Mouse (Mus musculus) neural tube, embryonic 13.5 days (tissue): ENCODE measurements around the gene Pdgfb. TPM values are rescaled to one million over a fixed set of nuclear protein-coding genes. Genes with fewer than 3 reads are reported as not detected.
A peak's percentile ranks its signal among the peaks of the same experiment; 100 is the strongest.

ENCODE experiments used
- ATAC-seq: fragments of 200-750 bp; cut with Nextera tagmentation; 2 replicates; pipeline ENCODE4 v1.8.0; 2017; ENCODE audit warnings: low read depth, mild to moderate bottlenecking, moderate TSS enrichment, moderate library complexity
- H3K27ac ChIP-seq: fragments of 300-500 bp; sonication (generic); replicated peaks from 2 replicates; pipeline ENCODE4 v1.5.1; 2015; ENCODE audit warnings: moderate library complexity, mild to moderate bottlenecking, inconsistent platforms
- H3K27me3 ChIP-seq: fragments of 300-500 bp; sonication (generic); 2 replicates; pipeline ENCODE4 v1.6.1; 2015; ENCODE audit warnings: mild to moderate bottlenecking, inconsistent platforms
- H3K36me3 ChIP-seq: fragments of 300-500 bp; sonication (generic); 2 replicates; pipeline ENCODE4 v1.6.1; 2015; ENCODE audit warnings: mild to moderate bottlenecking, inconsistent platforms
- H3K4me1 ChIP-seq: fragments of 300-500 bp; sonication (generic); replicated peaks from 2 replicates; pipeline ENCODE4 v1.6.1; 2015; ENCODE audit warnings: inconsistent platforms
- H3K4me2 ChIP-seq: fragments of 300-500 bp; sonication (generic); 2 replicates; pipeline ENCODE4 v1.6.1; 2015; ENCODE audit warnings: inconsistent platforms, mild to moderate bottlenecking, moderate library complexity
- H3K4me3 ChIP-seq: fragments of 300-500 bp; sonication (generic); 2 replicates; pipeline ENCODE4 v1.5.1; 2015; ENCODE audit warnings: mild to moderate bottlenecking, inconsistent platforms
- H3K9ac ChIP-seq: fragments of 300-500 bp; sonication (generic); 2 replicates; pipeline ENCODE4 v1.6.1; 2015; ENCODE audit warnings: moderate library complexity, mild to moderate bottlenecking, inconsistent platforms
- H3K9me3 ChIP-seq: fragments of 300-500 bp; sonication (generic); 2 replicates; pipeline ENCODE4 v1.6.1; 2016; ENCODE audit warnings: inconsistent platforms
- WGBS: fragments of 180-500 bp; shearing (Covaris S2); methylation state at CpG from one replicate; pipeline ENCODE4 v1.1.7; 2015; 5-methylcytosine and 5-hydroxymethylcytosine counted together
- polyA plus RNA-seq: library from polyadenylated mRNA; unstranded; fragments of >200 nt; fragmentation: Nextera tagmentation; extraction: Ambion mirVana; gene quantifications from 2 replicates; pipeline ENCODE4 v1.2.1, GENCODE M21; 2015

Gene Pdgfb
- polyA plus RNA-seq, 1 experiment from 2014 or later, result 3.3 TPM

- Histone ChIP-seq H3K9me3 (no peaks in the 10 kb centered on the region), H3K9ac (no peak overlapping the region), H3K4me1 (no peaks in the 10 kb centered on the region), H3K4me2 (no peak overlapping the region), H3K27me3 (no peaks in the 10 kb centered on the region), H3K4me3 (no peak overlapping the region), H3K36me3 (no peaks in the 10 kb centered on the region), H3K27ac (no peak overlapping the region)
- 82% methylated on average over 4 of the region's 4 CpGs for WGBS
- ATAC-seq, result no peak
These were observed 16.4 kb upstream of the Pdgfb start for GRCm38 (mm10) chr15:80031133-80031532.

GRCm38 (mm10) chr15:80030399-80030798 lies 15.6 kb upstream of the Pdgfb start:
- Histone ChIP-seq H3K9me3 (no peaks in the 10 kb centered on the region), H3K36me3 (no peaks in the 10 kb centered on the region), H3K27ac (no peak overlapping the region), H3K4me2 (no peak overlapping the region), H3K4me1 (peaks cover 5% of the 10 kb centered on the region; the same call in 1 of the 2 replicates), H3K9ac (no peak overlapping the region), H3K27me3 (no peaks in the 10 kb centered on the region), H3K4me3 (no peak overlapping the region)
- ATAC-seq, result no peak
- 92% methylated on average over 10 of the region's 10 CpGs for WGBS

- H3K27me3 ChIP-seq, result no peaks in the 10 kb centered on the region
- no peaks in the 10 kb centered on the region for H3K36me3 ChIP-seq
- WGBS, result 77% methylated on average over 5 of the region's 5 CpGs
- ATAC-seq, result no peak
- no peak overlapping the region for H3K27ac ChIP-seq
- no peaks in the 10 kb centered on the region for H3K9me3 ChIP-seq
- H3K4me3 ChIP-seq, result no peak overlapping the region
- no peak overlapping the region for H3K9ac ChIP-seq
- H3K4me1 ChIP-seq, result peaks cover 18% of the 10 kb centered on the region
- H3K4me2 ChIP-seq, result no peak overlapping the region
These were observed 14.1 kb upstream of the Pdgfb start for GRCm38 (mm10) chr15:80028862-80029261.

- WGBS, result 83% methylated on average over 14 of the region's 14 CpGs
These were observed 12.0 kb upstream of the Pdgfb start for GRCm38 (mm10) chr15:80026689-80027353.

GRCm38 (mm10) chr15:80026061-80026460 lies 11.3 kb upstream of the Pdgfb start:
- no peak overlapping the region for H3K9ac ChIP-seq
- peaks cover 18% of the 10 kb centered on the region for H3K4me1 ChIP-seq
- no peak overlapping the region for H3K4me3 ChIP-seq
- ATAC-seq, result no peak
- H3K4me2 ChIP-seq, result no peak overlapping the region
- no peaks in the 10 kb centered on the region for H3K36me3 ChIP-seq
- H3K27ac ChIP-seq, result no peak overlapping the region
- WGBS, result 81% methylated on average over 5 of the region's 5 CpGs
- no peaks in the 10 kb centered on the region for H3K27me3 ChIP-seq
- H3K9me3 ChIP-seq, result no peaks in the 10 kb centered on the region

More at GRCm38 (mm10) chr15:80026689-80027353, 12.0 kb upstream of the Pdgfb start:
- Histone ChIP-seq H3K9ac (no peak overlapping the region), H3K4me2 (no peak overlapping the region), H3K4me3 (no peak overlapping the region), H3K27me3 (no peaks in the 10 kb centered on the region), H3K9me3 (no peaks in the 10 kb centered on the region), H3K4me1 (peaks cover 18% of the 10 kb centered on the region), H3K36me3 (no peaks in the 10 kb centered on the region), H3K27ac (no peak overlapping the region)
- no peak for ATAC-seq

GRCm38 (mm10) chr15:80025615-80026014 lies 10.8 kb upstream of the Pdgfb start:
- H3K27ac ChIP-seq, result no peak overlapping the region
- no peaks in the 10 kb centered on the region for H3K27me3 ChIP-seq
- H3K9me3 ChIP-seq, result no peaks in the 10 kb centered on the region
- ATAC-seq, result no peak
- no peak overlapping the region for H3K9ac ChIP-seq
- WGBS, result 64% methylated on average over 7 of the region's 7 CpGs
- no peak overlapping the region for H3K4me3 ChIP-seq
- no peak overlapping the region for H3K4me2 ChIP-seq
- no peaks in the 10 kb centered on the region for H3K36me3 ChIP-seq
- H3K4me1 ChIP-seq, result peaks cover 18% of the 10 kb centered on the region

GRCm38 (mm10) chr15:80024331-80025313 lies 9.8 kb upstream of the Pdgfb start:
- Histone ChIP-seq H3K27ac (0 out of 2 replicates have a peak overlapping the region, but pooled peaks have one; percentile 29), H3K4me3 (no peak overlapping the region), H3K4me2 (no peak overlapping the region), H3K9ac (no peak overlapping the region), H3K4me1 (peaks cover 18% of the 10 kb centered on the region), H3K9me3 (no peaks in the 10 kb centered on the region), H3K27me3 (no peaks in the 10 kb centered on the region), H3K36me3 (no peaks in the 10 kb centered on the region)
- WGBS, result 45% methylated on average over 11 of the region's 11 CpGs
- no peak; the same call in 1 of the 2 replicates for ATAC-seq

GRCm38 (mm10) chr15:80020516-80020915 lies 5.7 kb upstream of the Pdgfb start:
- H3K36me3 ChIP-seq, result no peaks in the 10 kb centered on the region
- H3K4me2 ChIP-seq, result no peak overlapping the region
- H3K27me3 ChIP-seq, result peaks cover 27% of the 10 kb centered on the region
- peaks cover 13% of the 10 kb centered on the region for H3K4me1 ChIP-seq
- WGBS, result 69% methylated on average over 4 of the region's 4 CpGs
- no peaks in the 10 kb centered on the region for H3K9me3 ChIP-seq
- no peak overlapping the region for H3K9ac ChIP-seq
- ATAC-seq, result no peak
- 0 out of 2 replicates have a peak overlapping the region, but pooled peaks have one; percentile 14 for H3K27ac ChIP-seq
- H3K4me3 ChIP-seq, result no peak overlapping the region

- Histone ChIP-seq H3K4me1 (peaks cover 10% of the 10 kb centered on the region), H3K9me3 (no peaks in the 10 kb centered on the region), H3K4me2 (no peak overlapping the region), H3K36me3 (no peaks in the 10 kb centered on the region), H3K9ac (peak overlapping the region; percentile 12; the same call in 1 of the 2 replicates), H3K27me3 (peaks cover 36% of the 10 kb centered on the region), H3K27ac (0 out of 2 replicates have a peak overlapping the region, but pooled peaks have one; percentile 3), H3K4me3 (no peak overlapping the region)
- WGBS, result 65% methylated on average over 4 of the region's 4 CpGs
- no peak for ATAC-seq
These were observed 4.8 kb upstream of the Pdgfb start for GRCm38 (mm10) chr15:80019625-80020024.

- Histone ChIP-seq H3K4me3 (no peak overlapping the region), H3K9ac (no peak overlapping the region), H3K4me2 (no peak overlapping the region), H3K27me3 (peaks cover 40% of the 10 kb centered on the region), H3K4me1 (peaks cover 10% of the 10 kb centered on the region), H3K9me3 (no peaks in the 10 kb centered on the region), H3K36me3 (no peaks in the 10 kb centered on the region), H3K27ac (0 out of 2 replicates have a peak overlapping the region, but pooled peaks have one; percentile 3)
- no peak for ATAC-seq
- 84% methylated on average over 7 of the region's 7 CpGs for WGBS
These were observed 4.4 kb upstream of the Pdgfb start for GRCm38 (mm10) chr15:80019220-80019619.

GRCm38 (mm10) chr15:80016563-80017301 lies 2.0 kb upstream of the Pdgfb start:
- Histone ChIP-seq H3K27me3 (peaks cover 64% of the 10 kb centered on the region), H3K4me3 (no peak overlapping the region)
- WGBS, result 88% methylated on average over 9 of the region's 9 CpGs

More at GRCm38 (mm10) chr15:80016563-80017301, 2.0 kb upstream of the Pdgfb start:
- no peak overlapping the region for H3K4me2 ChIP-seq
- no peak for ATAC-seq
- H3K27ac ChIP-seq, result no peak overlapping the region
- H3K36me3 ChIP-seq, result no peaks in the 10 kb centered on the region
- no peak overlapping the region for H3K9ac ChIP-seq
- H3K9me3 ChIP-seq, result no peaks in the 10 kb centered on the region
- peaks cover 34% of the 10 kb centered on the region for H3K4me1 ChIP-seq
